Mouse (Mus musculus) thymus, adult 2 months (tissue): ENCODE results near the gene H6pd. TPM values are rescaled to one million over a fixed set of nuclear protein-coding genes. Genes with fewer than 3 reads are reported as not detected.

ENCODE experiments used
- DNase-seq: peaks from one replicate; pipeline ENCODE4 v3.0.0; 2021
- H3K27ac ChIP-seq: fragments of 200-500 bp; 2 replicates; pipeline ENCODE4 v1.5.1; 2012; ENCODE audit warnings: low read length, control low read depth; ENCODE audit not compliant: control insufficient read depth, insufficient read depth
- H3K27me3 ChIP-seq: fragments of 200-500 bp; 2 replicates; pipeline ENCODE4 v1.6.1; 2012; ENCODE audit warnings: mild to moderate bottlenecking, low read length, moderate library complexity, mixed read lengths; ENCODE audit not compliant: control insufficient read depth, insufficient read depth
- H3K36me3 ChIP-seq: fragments of 200-500 bp; 2 replicates; pipeline ENCODE4 v1.6.1; 2012; ENCODE audit warnings: mild to moderate bottlenecking, low read length, moderate library complexity; ENCODE audit not compliant: control insufficient read depth, insufficient read depth
- H3K4me1 ChIP-seq: fragments of 200-500 bp; replicated peaks from 2 replicates; pipeline ENCODE4 v1.6.1; 2012; ENCODE audit warnings: low read length; ENCODE audit not compliant: control insufficient read depth, insufficient read depth
- H3K4me3 ChIP-seq: fragments of 200-500 bp; 2 replicates; pipeline ENCODE4 v1.5.1; 2012; ENCODE audit warnings: mild to moderate bottlenecking, low read length, control low read depth, moderate library complexity; ENCODE audit not compliant: control insufficient read depth, insufficient read depth
- CTCF ChIP-seq: fragments of 200-500 bp; IDR thresholded peaks from 2 replicates; pipeline ENCODE4 v1.5.1; 2012; ENCODE audit warnings: mild to moderate bottlenecking, control low read depth, low read length, moderate library complexity, borderline replicate concordance; ENCODE audit not compliant: control insufficient read depth, poor library complexity, insufficient read depth; ENCODE audit errors: extremely low read depth
- POLR2A ChIP-seq: fragments of 200-500 bp; IDR thresholded peaks from 2 replicates; pipeline ENCODE4 v1.6.1; 2012; ENCODE audit warnings: mild to moderate bottlenecking, low read length, control low read depth, moderate library complexity; ENCODE audit not compliant: control insufficient read depth, poor library complexity, insufficient read depth; ENCODE audit errors: extremely low read depth
- WGBS: fragments of 180-500 bp; shearing (Covaris S2); methylation state at CpG from one replicate; pipeline ENCODE4 v1.1.7; 2018; 5-methylcytosine and 5-hydroxymethylcytosine counted together
- polyA plus RNA-seq: library from polyadenylated mRNA; depleted of rRNA; stranded (reverse); fragments of >200 nt; gene quantifications from 2 replicates; pipeline ENCODE4 v1.2.3, GENCODE M21; 2012

H6pd gene
- polyA plus RNA-seq, 1 experiment, result 138 TPM

GRCm38 (mm10) chr4:149952201-149952600, 56.6 kb downstream of the H6pd start:
- H3K4me1 ChIP-seq, result peaks cover 16% of the 10 kb centered on the region
- 93% methylated on average over 9 of the region's 9 CpGs for WGBS
- H3K27me3 ChIP-seq, result no peaks in the 10 kb centered on the region; the same call in 1 of the 2 replicates
- H3K36me3 ChIP-seq, result no peaks in the 10 kb centered on the region
- no peak for DNase-seq
- TF ChIP-seq CTCF (no peak), POLR2A (no peak)
- no peak overlapping the region for H3K27ac ChIP-seq
- no peak overlapping the region for H3K4me3 ChIP-seq

GRCm38 (mm10) chr4:149951201-149951600, 57.6 kb downstream of the H6pd start:
- no peak for TF ChIP-seq CTCF
- TF ChIP-seq POLR2A, result no peak
- H3K27me3 ChIP-seq, result no peaks in the 10 kb centered on the region; the same call in 1 of the 2 replicates
- no peak for DNase-seq
- no peak overlapping the region for H3K27ac ChIP-seq
- no peaks in the 10 kb centered on the region for H3K36me3 ChIP-seq
- H3K4me1 ChIP-seq, result peaks cover 20% of the 10 kb centered on the region
- WGBS, result 98% methylated on average over 13 of the region's 13 CpGs
- H3K4me3 ChIP-seq, result no peak overlapping the region

- 96% methylated on average over 13 of the region's 13 CpGs for WGBS
- H3K27me3 ChIP-seq, result no peaks in the 10 kb centered on the region
- H3K4me3 ChIP-seq, result no peak overlapping the region
- DNase-seq, result no peak
- H3K4me1 ChIP-seq, result peaks cover 17% of the 10 kb centered on the region
- TF ChIP-seq CTCF, result no peak
- no peak for TF ChIP-seq POLR2A
- no peaks in the 10 kb centered on the region for H3K36me3 ChIP-seq
- no peak overlapping the region for H3K27ac ChIP-seq
Measured at GRCm38 (mm10) chr4:149949691-149950090, 59.1 kb downstream of the H6pd start.

GRCm38 (mm10) chr4:149948119-149948518, 60.7 kb downstream of the H6pd start:
- Histone ChIP-seq H3K4me3 (no peak overlapping the region), H3K4me1 (peaks cover 8% of the 10 kb centered on the region), H3K36me3 (no peaks in the 10 kb centered on the region), H3K27ac (no peak overlapping the region), H3K27me3 (no peaks in the 10 kb centered on the region)
- WGBS, result 95% methylated on average over 5 of the region's 5 CpGs
- DNase-seq, result no peak
- TF ChIP-seq CTCF (no peak), POLR2A (no peak)

GRCm38 (mm10) chr4:149947396-149947795, 61.4 kb downstream of the H6pd start:
- 0 out of 2 replicates have a peak, but pooled peaks have one; percentile 10 for TF ChIP-seq CTCF
- TF ChIP-seq POLR2A, result no peak
- Histone ChIP-seq H3K4me1 (peaks cover 6% of the 10 kb centered on the region), H3K4me3 (no peak overlapping the region), H3K27me3 (no peaks in the 10 kb centered on the region), H3K36me3 (no peaks in the 10 kb centered on the region), H3K27ac (no peak overlapping the region)
- 40% methylated on average over 5 of the region's 5 CpGs for WGBS
- no peak for DNase-seq

- Histone ChIP-seq H3K27ac (no peak overlapping the region), H3K27me3 (0 out of 2 replicates have a peak, but pooled peaks cover 2% of the 10 kb centered on the region), H3K4me1 (peaks cover 14% of the 10 kb centered on the region), H3K4me3 (no peak overlapping the region), H3K36me3 (no peaks in the 10 kb centered on the region)
- TF ChIP-seq POLR2A (no peak), CTCF (no peak)
- no peak for DNase-seq
- 94% methylated on average over 9 of the region's 9 CpGs for WGBS
Measured at GRCm38 (mm10) chr4:149945194-149945593, 63.6 kb downstream of the H6pd start.

GRCm38 (mm10) chr4:149944214-149944613, 64.6 kb downstream of the H6pd start:
- TF ChIP-seq CTCF (no peak), POLR2A (no peak)
- H3K27ac ChIP-seq, result no peak overlapping the region
- H3K4me3 ChIP-seq, result no peak overlapping the region
- no peaks in the 10 kb centered on the region for H3K36me3 ChIP-seq
- 0 out of 2 replicates have a peak, but pooled peaks cover 2% of the 10 kb centered on the region for H3K27me3 ChIP-seq
- peaks cover 14% of the 10 kb centered on the region for H3K4me1 ChIP-seq
- no peak for DNase-seq
- 45% methylated on average over 12 of the region's 12 CpGs for WGBS
